Mouse (Mus musculus): ENCODE data around the gene Chpt1. TPM values are rescaled to one million over a fixed set of nuclear protein-coding genes. Genes with fewer than 3 reads are reported as not detected.

Chpt1 gene
- 1,209 TPM for polyA plus RNA-seq (2014; fragmentation: Illumina TruSeq; extraction: RNeasy Lipid Tissue Mini Kit (QIAGEN cat#74804); ENCODE audit: low read depth, low replicate concordance)

DNA sequence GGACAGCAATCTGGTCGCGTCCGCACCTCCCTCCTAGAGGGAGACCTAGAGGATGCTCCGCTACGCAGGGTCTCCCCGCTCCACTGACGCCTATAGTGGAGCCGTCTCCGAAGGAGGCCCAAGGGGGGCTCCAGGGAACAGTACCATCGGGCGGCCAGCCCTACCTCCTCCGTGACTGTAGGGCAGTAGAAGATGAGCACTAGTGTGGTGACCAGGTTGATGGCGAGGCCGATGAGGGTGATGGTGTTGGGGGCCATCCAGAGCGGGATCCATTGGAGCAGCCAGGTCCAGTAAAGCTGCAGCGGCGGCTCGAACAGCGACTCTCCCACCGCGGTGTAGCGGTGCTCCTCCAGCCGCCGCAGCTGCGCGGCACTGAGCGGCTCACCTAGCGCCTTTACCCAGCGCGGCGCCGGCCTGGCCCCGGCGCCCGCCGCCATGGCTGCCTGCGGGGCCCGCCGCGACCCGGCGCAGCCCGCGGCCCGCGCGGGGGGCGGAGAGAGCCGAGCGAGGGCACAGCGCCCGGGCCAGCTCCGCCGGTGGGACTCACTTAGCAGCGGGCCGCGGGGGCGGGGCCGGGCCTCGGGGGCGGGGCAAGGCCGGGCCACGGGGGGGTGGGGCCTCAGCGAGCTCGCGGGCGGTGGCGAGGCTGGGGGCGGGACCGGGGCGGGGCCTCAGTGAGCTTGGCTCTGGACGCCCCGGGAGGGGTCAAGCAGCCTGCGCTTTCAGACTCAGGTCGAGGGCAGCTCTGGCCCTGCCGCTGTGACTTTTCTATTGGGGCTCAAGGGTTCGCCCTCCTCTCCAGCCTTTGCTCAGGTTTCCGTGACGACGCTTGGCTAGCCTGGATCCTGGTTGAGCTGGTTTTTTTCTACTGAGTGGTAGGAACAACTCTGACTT lies at the start of gene Chpt1:
Chpt1 (minus strand) TSS at position 653 of the 894 bp plus-strand sequence.

GRCm38 (mm10) chr10:88459502-88459992 lies 44.3 kb downstream of the Chpt1 start, which contains the start of gene Sycp3:
Gene Sycp3 (plus strand): TSS chr10:88459569.

Other genes starting within 250 kb of the Chpt1 start
- 28.2 TPM for gene Dram1, start 125.0 kb downstream of the Chpt1 start, polyA plus RNA-seq (2014; fragmentation: Illumina TruSeq; extraction: RNeasy Lipid Tissue Mini Kit (QIAGEN cat#74804); ENCODE audit: low read depth, low replicate concordance)
- gene Gnptab, start 124.9 kb downstream of the Chpt1 start, polyA plus RNA-seq (2014; fragmentation: Illumina TruSeq; extraction: RNeasy Lipid Tissue Mini Kit (QIAGEN cat#74804); ENCODE audit: low read depth, low replicate concordance) = 46.9 TPM
- gene Sycp3, start 44.5 kb downstream of the Chpt1 start, polyA plus RNA-seq (2014; fragmentation: Illumina TruSeq; extraction: RNeasy Lipid Tissue Mini Kit (QIAGEN cat#74804); ENCODE audit: low read depth, low replicate concordance) = 4.9 TPM
- 6.6 TPM for gene Mybpc1, start 101.1 kb upstream of the Chpt1 start, polyA plus RNA-seq (2014; fragmentation: Illumina TruSeq; extraction: RNeasy Lipid Tissue Mini Kit (QIAGEN cat#74804); ENCODE audit: low read depth, low replicate concordance)
- 2.9 TPM for gene Spic, start 180.9 kb upstream of the Chpt1 start, polyA plus RNA-seq (2014; fragmentation: Illumina TruSeq; extraction: RNeasy Lipid Tissue Mini Kit (QIAGEN cat#74804); ENCODE audit: low read depth, low replicate concordance)
- 511 TPM for gene Arl1, start 226.8 kb upstream of the Chpt1 start, polyA plus RNA-seq (2014; fragmentation: Illumina TruSeq; extraction: RNeasy Lipid Tissue Mini Kit (QIAGEN cat#74804); ENCODE audit: low read depth, low replicate concordance)